Mouse (Mus musculus) stomach, embryonic 15.5 days (tissue): ENCODE data around the gene Vwa1. TPM values are rescaled to one million over a fixed set of nuclear protein-coding genes. Genes with fewer than 3 reads are reported as not detected.

Experiments used
- ATAC-seq: fragments of 200-750 bp; cut with Nextera tagmentation; 2 replicates; pipeline ENCODE4 v1.8.0; 2017; ENCODE audit warnings: low read depth, moderate number of reproducible peaks, moderate TSS enrichment; ENCODE audit not compliant: insufficient read depth, low FRiP score
- H3K27ac ChIP-seq: fragments of 300-500 bp; sonication (generic); 2 replicates; pipeline ENCODE4 v1.5.1; 2015; ENCODE audit warnings: mild to moderate bottlenecking, inconsistent platforms
- H3K27me3 ChIP-seq: fragments of 300-500 bp; sonication (generic); replicated peaks from 2 replicates; pipeline ENCODE4 v1.6.1; 2015; ENCODE audit warnings: inconsistent platforms
- H3K36me3 ChIP-seq: fragments of 300-500 bp; sonication (generic); 2 replicates; pipeline ENCODE4 v1.6.1; 2015; ENCODE audit warnings: inconsistent platforms
- H3K4me1 ChIP-seq: fragments of 300-500 bp; sonication (generic); 2 replicates; pipeline ENCODE4 v1.6.1; 2015; ENCODE audit warnings: inconsistent platforms
- H3K4me2 ChIP-seq: fragments of 300-500 bp; sonication (generic); 2 replicates; pipeline ENCODE4 v1.6.1; 2015; ENCODE audit warnings: mild to moderate bottlenecking, inconsistent platforms
- H3K4me3 ChIP-seq: fragments of 300-500 bp; sonication (generic); replicated peaks from 2 replicates; pipeline ENCODE4 v1.5.1; 2015; ENCODE audit warnings: inconsistent platforms
- H3K9ac ChIP-seq: fragments of 300-500 bp; sonication (generic); 2 replicates; pipeline ENCODE4 v1.6.1; 2015; ENCODE audit warnings: inconsistent platforms
- H3K9me3 ChIP-seq: fragments of 300-500 bp; sonication (generic); 2 replicates; pipeline ENCODE4 v1.6.1; 2016; ENCODE audit warnings: inconsistent platforms
- WGBS: fragments of 180-500 bp; shearing (Covaris S2); methylation state at CpG from one replicate; pipeline ENCODE4 v1.1.7; 2015; 5-methylcytosine and 5-hydroxymethylcytosine counted together
- polyA plus RNA-seq: library from polyadenylated mRNA; unstranded; fragments of >200 nt; fragmentation: Nextera tagmentation; extraction: Ambion mirVana; gene quantifications from 2 replicates; pipeline ENCODE4 v1.2.1, GENCODE M21; 2015

The Vwa1 gene
- polyA plus RNA-seq, 1 experiment from 2014 or later: 27.6 TPM

DNA sequence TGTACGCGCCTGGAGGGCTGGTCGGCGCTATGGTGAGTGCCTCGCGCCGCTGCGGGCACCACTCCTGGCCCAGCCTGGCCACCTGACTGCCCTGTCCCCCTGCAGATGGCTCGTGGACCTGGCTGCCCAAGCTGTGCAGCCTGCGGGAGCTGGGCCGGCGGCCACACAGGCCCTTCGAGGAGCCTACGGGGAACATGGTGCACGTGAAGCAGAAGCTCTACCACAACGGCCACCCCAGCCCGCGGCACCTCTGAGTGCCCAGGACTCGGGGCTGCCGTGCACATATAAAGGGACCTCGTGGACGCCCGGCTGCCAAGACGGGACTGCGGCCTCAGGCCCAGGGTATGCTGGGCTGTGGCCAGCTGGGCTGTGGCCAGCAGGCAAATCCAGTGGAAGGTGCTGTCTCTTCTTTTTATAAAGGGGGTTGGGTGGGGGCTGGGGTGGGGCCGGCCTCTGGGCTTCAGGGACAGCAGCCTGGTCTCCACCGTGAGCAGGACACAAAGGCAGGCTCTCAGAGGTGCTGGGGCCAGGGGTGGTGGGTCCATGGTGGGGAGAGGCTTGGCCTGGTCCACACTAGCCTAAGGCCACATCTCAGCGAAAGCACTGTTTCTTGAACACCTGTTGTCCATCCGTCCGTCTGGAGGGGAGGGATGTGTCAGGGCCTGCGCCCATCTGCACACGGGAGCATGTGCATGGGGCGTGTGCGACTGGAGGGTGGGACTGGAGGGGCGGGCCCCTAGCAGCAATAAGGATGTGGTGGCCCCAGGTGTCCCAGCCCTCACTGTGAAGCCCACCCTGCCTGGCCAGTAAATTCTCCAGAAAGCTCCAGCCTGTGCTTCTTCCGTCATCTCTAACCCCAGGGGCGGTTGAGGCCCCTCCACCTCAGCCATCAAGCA lies 34.5 kb downstream of the Vwa1 start:
- Histone ChIP-seq H3K36me3 (peaks cover 38% of the 10 kb centered on the region; the same call in 1 of the 2 replicates), H3K4me3 (no peak overlapping the region), H3K27ac (no peak overlapping the region), H3K4me2 (no peak overlapping the region), H3K9me3 (no peaks in the 10 kb centered on the region), H3K4me1 (peaks cover 9% of the 10 kb centered on the region; the same call in 1 of the 2 replicates), H3K27me3 (no peaks in the 10 kb centered on the region), H3K9ac (no peak overlapping the region)
- no peak for ATAC-seq
- WGBS: 83% methylated on average over 34 of the region's 37 CpGs

DNA sequence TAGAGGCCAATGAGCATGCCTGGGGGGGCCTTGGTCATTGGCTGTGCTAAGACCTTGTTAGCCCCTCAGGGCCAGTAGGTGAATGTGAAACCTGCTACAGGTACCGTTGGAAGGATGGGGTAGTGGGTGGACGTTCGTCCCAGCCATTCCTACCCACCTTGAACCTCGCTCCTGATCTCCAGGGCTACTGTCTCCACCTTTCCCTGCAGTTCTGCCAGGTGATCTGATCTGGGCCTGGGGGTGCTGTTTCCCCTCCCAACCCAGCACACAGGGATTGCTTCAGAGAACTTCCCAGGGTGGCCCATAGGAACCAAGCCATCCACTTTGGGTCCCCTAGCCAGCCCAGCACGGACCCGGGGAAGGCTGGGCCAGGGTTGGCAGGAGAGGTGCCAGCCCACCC lies 35.3 kb downstream of the Vwa1 start:
- H3K27me3 ChIP-seq: no peaks in the 10 kb centered on the region
- H3K9ac ChIP-seq: no peak overlapping the region
- no peak overlapping the region for H3K27ac ChIP-seq
- 80% methylated on average over 6 of the region's 6 CpGs for WGBS
- no peak overlapping the region for H3K4me2 ChIP-seq
- no peak for ATAC-seq
- H3K4me1 ChIP-seq: peaks cover 9% of the 10 kb centered on the region; the same call in 1 of the 2 replicates
- no peak overlapping the region for H3K4me3 ChIP-seq
- peaks cover 31% of the 10 kb centered on the region; the same call in 1 of the 2 replicates for H3K36me3 ChIP-seq
- no peaks in the 10 kb centered on the region for H3K9me3 ChIP-seq

- Histone ChIP-seq H3K4me3 (no peak overlapping the region), H3K9me3 (no peaks in the 10 kb centered on the region), H3K27ac (no peak overlapping the region), H3K27me3 (no peaks in the 10 kb centered on the region), H3K36me3 (peaks cover 27% of the 10 kb centered on the region; the same call in 1 of the 2 replicates), H3K4me1 (peaks cover 14% of the 10 kb centered on the region), H3K9ac (no peak overlapping the region), H3K4me2 (no peak overlapping the region)
- ATAC-seq: no peak
- 49% methylated on average over 8 of the region's 8 CpGs for WGBS
These were observed 36.2 kb downstream of the Vwa1 start for GRCm38 (mm10) chr4:155738262-155738661.

GRCm38 (mm10) chr4:155736421-155736820 lies 38.1 kb downstream of the Vwa1 start:
- H3K9ac ChIP-seq: no peak overlapping the region
- H3K36me3 ChIP-seq: peaks cover 16% of the 10 kb centered on the region; the same call in 1 of the 2 replicates
- no peak overlapping the region for H3K27ac ChIP-seq
- no peak for ATAC-seq
- no peaks in the 10 kb centered on the region for H3K27me3 ChIP-seq
- no peak overlapping the region for H3K4me3 ChIP-seq
- 92% methylated on average over 5 of the region's 5 CpGs for WGBS
- H3K4me2 ChIP-seq: no peak overlapping the region
- H3K4me1 ChIP-seq: peaks cover 14% of the 10 kb centered on the region
- no peaks in the 10 kb centered on the region for H3K9me3 ChIP-seq

- no peaks in the 10 kb centered on the region for H3K27me3 ChIP-seq
- H3K4me1 ChIP-seq: peaks cover 14% of the 10 kb centered on the region
- H3K4me2 ChIP-seq: peak overlapping the region; percentile 67
- no peak overlapping the region for H3K27ac ChIP-seq
- ATAC-seq: no peak
- H3K36me3 ChIP-seq: peaks cover 16% of the 10 kb centered on the region; the same call in 1 of the 2 replicates
- H3K4me3 ChIP-seq: peak overlapping the region; percentile 86
- 0 out of 2 replicates have a peak overlapping the region, but pooled peaks have one; percentile 75 for H3K9ac ChIP-seq
- H3K9me3 ChIP-seq: no peaks in the 10 kb centered on the region
- WGBS: 62% methylated on average over 5 of the region's 5 CpGs
These were observed 38.7 kb downstream of the Vwa1 start for GRCm38 (mm10) chr4:155735788-155736187.

GRCm38 (mm10) chr4:155734951-155735702 lies 39.4 kb downstream of the Vwa1 start:
- H3K36me3 ChIP-seq: peaks cover 10% of the 10 kb centered on the region; the same call in 1 of the 2 replicates

DNA sequence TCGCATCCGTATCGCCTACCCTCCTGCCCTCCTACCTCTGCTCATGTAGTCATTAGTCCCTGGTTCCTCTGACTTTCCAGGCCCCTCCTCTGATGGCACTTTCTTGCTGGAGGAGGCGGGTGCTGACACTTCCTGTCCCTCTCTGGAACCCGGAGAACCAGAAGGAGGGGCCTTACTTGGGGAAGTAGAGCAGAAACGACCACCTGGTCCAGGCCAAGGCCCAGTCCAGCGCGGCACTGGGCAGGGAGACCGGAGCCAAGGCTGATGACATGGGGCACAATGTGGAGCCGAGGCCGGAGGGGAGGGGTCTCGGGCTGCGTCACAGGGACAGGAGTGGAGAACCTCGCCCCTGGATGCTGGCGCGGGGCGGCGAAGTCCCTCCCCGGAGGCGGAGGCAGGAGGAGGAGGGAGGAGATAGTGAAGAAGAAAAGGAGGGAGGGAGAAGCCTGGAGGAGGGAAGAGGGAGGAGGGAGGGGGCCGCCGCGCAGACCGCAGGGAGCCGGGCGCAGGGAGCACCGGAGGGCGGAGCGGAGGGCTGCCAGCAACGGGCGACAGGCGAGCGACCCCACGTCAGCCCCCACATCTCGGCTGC lies 40.1 kb downstream of the Vwa1 start, which contains the start of gene Tmem240:
TSS of gene Tmem240 (plus strand) at position 451 of the 592 bp plus-strand sequence.
- Histone ChIP-seq H3K9me3 (no peaks in the 10 kb centered on the region), H3K27me3 (no peaks in the 10 kb centered on the region), H3K4me1 (peaks cover 14% of the 10 kb centered on the region), H3K36me3 (peaks cover 4% of the 10 kb centered on the region; the same call in 1 of the 2 replicates), H3K4me3 (peak within 1 kb of the TSS; percentile 86), H3K4me2 (peak within 1 kb of the TSS; percentile 67), H3K9ac (peak within 1 kb of the TSS; percentile 75), H3K27ac (peak within 1 kb of the TSS; percentile 92)
- 1% methylated on average over 33 of the region's 35 CpGs for WGBS
- ATAC-seq: peak; percentile 87

More at GRCm38 (mm10) chr4:155734951-155735702, 39.4 kb downstream of the Vwa1 start:
- peak overlapping the region; percentile 86 for H3K4me3 ChIP-seq
- H3K4me2 ChIP-seq: peak overlapping the region; percentile 67
- no peaks in the 10 kb centered on the region for H3K9me3 ChIP-seq
- H3K4me1 ChIP-seq: peaks cover 14% of the 10 kb centered on the region
- peak; percentile 63 for ATAC-seq
- no peaks in the 10 kb centered on the region for H3K27me3 ChIP-seq
- peak overlapping the region; percentile 92 for H3K27ac ChIP-seq
- H3K9ac ChIP-seq: peak overlapping the region; percentile 75
- WGBS: under 1% methylated on average over 62 of the region's 79 CpGs

GRCm38 (mm10) chr4:155733267-155733666 lies 41.2 kb downstream of the Vwa1 start:
- H3K4me1 ChIP-seq: peaks cover 14% of the 10 kb centered on the region
- no peaks in the 10 kb centered on the region for H3K9me3 ChIP-seq
- WGBS: 88% methylated on average over 10 of the region's 10 CpGs
- H3K9ac ChIP-seq: no peak overlapping the region
- no peaks in the 10 kb centered on the region for H3K27me3 ChIP-seq
- peaks cover 4% of the 10 kb centered on the region; the same call in 1 of the 2 replicates for H3K36me3 ChIP-seq
- no peak overlapping the region; the same call in 1 of the 2 replicates for H3K4me2 ChIP-seq
- H3K27ac ChIP-seq: no peak overlapping the region
- no peak for ATAC-seq
- no peak overlapping the region; the same call in 1 of the 2 replicates for H3K4me3 ChIP-seq

DNA sequence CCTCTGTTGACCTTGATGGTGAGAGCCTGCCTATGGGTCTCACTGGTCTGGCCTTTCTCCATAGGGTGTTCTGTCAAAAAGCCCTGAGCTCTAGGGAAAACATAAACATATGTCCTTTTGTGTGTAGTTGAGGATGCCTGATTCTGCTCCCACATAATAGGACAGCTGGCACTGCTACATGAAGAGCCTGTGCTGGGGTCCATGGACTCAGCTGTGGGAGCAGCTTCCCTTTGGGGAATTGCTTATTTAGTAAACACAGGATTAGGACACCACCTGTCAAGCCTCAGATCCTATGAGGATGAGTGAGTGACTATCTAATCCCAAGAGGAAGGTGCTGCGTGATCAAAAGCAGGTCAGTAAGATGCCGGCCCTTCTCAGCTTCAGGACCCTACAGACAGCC lies 46.5 kb downstream of the Vwa1 start:
- H3K9me3 ChIP-seq: no peaks in the 10 kb centered on the region
- no peak overlapping the region for H3K4me3 ChIP-seq
- H3K4me1 ChIP-seq: no peaks in the 10 kb centered on the region
- H3K4me2 ChIP-seq: no peak overlapping the region
- peaks cover 9% of the 10 kb centered on the region for H3K36me3 ChIP-seq
- no peaks in the 10 kb centered on the region for H3K27me3 ChIP-seq
- WGBS: 77% methylated on average over 2 of the region's 2 CpGs
- H3K27ac ChIP-seq: no peak overlapping the region
- no peak overlapping the region for H3K9ac ChIP-seq
- no peak for ATAC-seq

GRCm38 (mm10) chr4:155721668-155722083 lies 52.8 kb downstream of the Vwa1 start:
- no peak overlapping the region for H3K4me3 ChIP-seq
- no peak overlapping the region for H3K9ac ChIP-seq
- H3K27me3 ChIP-seq: no peaks in the 10 kb centered on the region
- peaks cover 9% of the 10 kb centered on the region; the same call in 1 of the 2 replicates for H3K36me3 ChIP-seq
- no peaks in the 10 kb centered on the region for H3K9me3 ChIP-seq
- no peaks in the 10 kb centered on the region for H3K4me1 ChIP-seq
- WGBS: 71% methylated on average over 4 of the region's 4 CpGs
- H3K27ac ChIP-seq: no peak overlapping the region
- no peak for ATAC-seq
- no peak overlapping the region for H3K4me2 ChIP-seq
